8 mouse cellular contexts compared by ENCODE assay signal in the genomic region with DNA sequence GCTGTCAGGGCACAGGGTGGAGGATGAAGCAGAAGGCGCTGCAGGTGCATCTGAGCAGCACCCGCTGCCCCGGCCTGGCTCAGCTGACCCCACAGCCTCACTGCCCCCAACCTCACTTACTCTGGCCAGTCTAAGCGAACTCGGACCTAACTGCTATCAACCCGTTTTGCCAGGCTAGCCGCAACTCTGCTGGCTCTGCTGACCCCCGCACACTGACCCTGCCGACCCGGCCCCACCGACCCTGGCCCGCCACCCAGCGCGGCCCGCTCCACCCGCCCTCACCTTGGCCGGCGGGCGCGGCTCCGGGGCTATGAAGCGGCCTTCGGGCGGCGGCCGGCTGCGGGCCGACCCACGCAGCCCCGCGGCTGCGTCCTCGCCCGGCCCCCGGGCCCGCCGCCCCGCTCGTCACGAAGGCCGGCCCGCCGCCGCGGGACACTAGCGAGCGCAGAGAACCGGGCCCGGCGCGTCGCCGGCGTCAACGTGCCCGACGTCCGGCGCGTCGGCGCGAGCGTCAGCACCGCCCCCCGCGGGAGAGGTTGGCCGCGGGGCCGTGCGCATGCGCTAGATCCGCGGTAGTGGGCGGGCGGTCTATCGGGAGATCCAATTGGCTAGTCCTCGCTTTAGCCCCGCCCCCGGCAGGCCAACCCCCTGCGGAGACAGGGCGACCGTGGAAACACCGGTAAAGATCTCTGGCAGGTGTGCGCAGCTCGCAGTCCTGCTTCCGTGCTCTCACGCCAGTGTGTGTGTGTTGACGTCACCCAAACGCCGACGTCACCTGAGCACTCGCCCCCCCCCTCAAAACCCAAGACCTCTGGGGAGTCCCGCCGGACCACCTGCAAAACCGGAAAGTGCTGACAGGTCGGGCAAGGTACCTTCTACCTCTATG. TPM values are rescaled to one million over a fixed set of nuclear protein-coding genes. Genes with fewer than 3 reads are reported as not detected.
A peak's percentile ranks its signal among the peaks of the same experiment; 100 is the strongest.
DNase-seq lines count a peak whose midpoint lies in the region; ATAC-seq lines count a peak whose summit lies in the region.

A gene (minus strand): TSS at position 493 of the 886 bp plus-strand sequence.

- under 1% methylated on average over 90 of the region's 97 CpGs for WGBS in heart, embryonic 14.5 days
- WGBS in liver, embryonic 13.5 days (ENCODE audit: insufficient replicate concordance) = under 1% methylated on average over 92 of the region's 97 CpGs
- 0% methylated on average over 92 of the region's 97 CpGs for WGBS in stomach, embryonic 16.5 days

- peak; percentile 98 for ATAC-seq in CD4-positive, CD25-positive, alpha-beta regulatory T cell, adult 4 months
- peak; percentile 92 for ATAC-seq in heart, embryonic 14.5 days (ENCODE audit: insufficient number of reproducible peaks, insufficient read depth, low FRiP score, low read depth)
- ATAC-seq in liver, embryonic 13.5 days (ENCODE audit: low read depth) = peak; percentile 95
- ATAC-seq in stomach, embryonic 16.5 days (ENCODE audit: insufficient read depth, low FRiP score) = peak; percentile 97

- DNase-seq in c-Kit-negative CD71-positive TER-119-positive erythroid progenitor cells, embryonic 14.5 days (ENCODE audit: low read depth, low spot score) = peak; percentile 94
- peak; percentile 80 for DNase-seq in fibroblast of lung, adult 2 months (ENCODE audit: low read depth)
- peak; percentile 99 for DNase-seq in kidney, postnatal 14 days
- peak; percentile 98 for DNase-seq in liver, embryonic 13.5 days
- peak; percentile 96 for DNase-seq in neural tube, embryonic 10.5 days (ENCODE audit: extremely low spot score, low spot score)

- peak within 1 kb of the TSS; percentile 98 for H3K9ac ChIP-seq in heart, embryonic 14.5 days (ENCODE audit: low read length)
- H3K9ac ChIP-seq in liver, embryonic 13.5 days = peak within 1 kb of the TSS; percentile 97
- peak within 1 kb of the TSS; percentile 97 for H3K9ac ChIP-seq in stomach, embryonic 16.5 days (ENCODE audit: low read length)

- peak within 1 kb of the TSS; percentile 88 to 95 for H3K4me3 ChIP-seq in heart, embryonic 14.5 days (ENCODE audit: control insufficient read depth in 1 of 2, insufficient read depth in 1 of 2, low read depth in 1 of 2, low read length in 2 of 2)
- H3K4me3 ChIP-seq in liver, embryonic 13.5 days (replicated peaks) = peak within 1 kb of the TSS; percentile 93
- H3K4me3 ChIP-seq in stomach, embryonic 16.5 days (replicated peaks; ENCODE audit: low read length) = peak within 1 kb of the TSS; percentile 90

- H3K36me3 ChIP-seq in heart, embryonic 14.5 days (ENCODE audit: control insufficient read depth, insufficient read depth, low read length) = peaks cover 36% of the 10 kb centered on the region
- H3K36me3 ChIP-seq in liver, embryonic 13.5 days = peaks cover 30% of the 10 kb centered on the region
- H3K36me3 ChIP-seq in stomach, embryonic 16.5 days (ENCODE audit: control insufficient read depth, insufficient read depth, low read length) = peaks cover 4% of the 10 kb centered on the region; the same call in 1 of the 2 replicates

- peak within 1 kb of the TSS in 1 of 2 experiments; percentile 65; a peak in 2 of 4 replicates for H3K27ac ChIP-seq in heart, embryonic 14.5 days (replicated peaks in 1 of 2; ENCODE audit: control insufficient read depth in 1 of 2, insufficient read depth in 1 of 2, low read depth in 2 of 2, low read length in 2 of 2)
- H3K27ac ChIP-seq in liver, embryonic 13.5 days = peak within 1 kb of the TSS; percentile 80
- peak within 1 kb of the TSS; percentile 36 for H3K27ac ChIP-seq in stomach, embryonic 16.5 days (ENCODE audit: low read length)

- no peaks in the 10 kb centered on the region for H3K27me3 ChIP-seq in heart, embryonic 14.5 days (ENCODE audit: control insufficient read depth, insufficient read depth, low read length)
- H3K27me3 ChIP-seq in liver, embryonic 13.5 days = no peaks in the 10 kb centered on the region
- H3K27me3 ChIP-seq in stomach, embryonic 16.5 days (ENCODE audit: control insufficient read depth, insufficient read depth, low read length) = no peaks in the 10 kb centered on the region

- H3K4me1 ChIP-seq in heart, embryonic 14.5 days (ENCODE audit: control insufficient read depth in 2 of 2, insufficient read depth in 2 of 2, low read length in 2 of 2) = peaks cover 9 to 22% of the 10 kb centered on the region in 2 experiments
- peaks cover 47% of the 10 kb centered on the region for H3K4me1 ChIP-seq in liver, embryonic 13.5 days (replicated peaks)
- H3K4me1 ChIP-seq in stomach, embryonic 16.5 days (ENCODE audit: control insufficient read depth, insufficient read depth, low read length) = peaks cover 15% of the 10 kb centered on the region

- H3K9me3 ChIP-seq in heart, embryonic 14.5 days (ENCODE audit: control insufficient read depth, low read length) = no peaks in the 10 kb centered on the region
- no peaks in the 10 kb centered on the region for H3K9me3 ChIP-seq in liver, embryonic 13.5 days (replicated peaks)
- H3K9me3 ChIP-seq in stomach, embryonic 16.5 days (replicated peaks; ENCODE audit: control insufficient read depth, low read length) = no peaks in the 10 kb centered on the region

- H3K4me2 ChIP-seq in heart, embryonic 14.5 days (ENCODE audit: low read length) = peak within 1 kb of the TSS; percentile 85
- H3K4me2 ChIP-seq in liver, embryonic 13.5 days = peak within 1 kb of the TSS; percentile 89
- peak within 1 kb of the TSS; percentile 78 for H3K4me2 ChIP-seq in stomach, embryonic 16.5 days (ENCODE audit: low read depth, low read length)

RNA-seq across cellular contexts. Expression of the gene that starts here (rescaled TPM):
- polyA plus RNA-seq in CD4-positive, CD25-positive, alpha-beta regulatory T cell, adult 4 months (2017; shearing (Covaris generic)) = 10 to 100 TPM; 28.3 to 31.6 TPM
- polyA plus RNA-seq in heart, embryonic 14.5 days (2014; fragmentation: Nextera tagmentation; extraction: Ambion mirVana) = 25.0 and 28.8 TPM in 2 replicates
- 14.1 and 20.0 TPM in 2 replicates for polyA plus RNA-seq in liver, embryonic 13.5 days (2015; fragmentation: Nextera tagmentation; extraction: Ambion mirVana)
- polyA plus RNA-seq in stomach, embryonic 16.5 days (2015; fragmentation: Nextera tagmentation; extraction: Ambion mirVana) = 17.9 and 19.2 TPM in 2 replicates
